Comparison of ENCODE assay signal across 19 mouse cellular contexts in genomic region chr12:14032363-14032762, GRCm38 (mm10).
"Had no signal": no experiment of that assay in that cellular context is flagged by ENCODE, and none has a peak within 500 bp of the region (broad histone marks: within the 10 kb centered on the region; RNA-seq: fewer than 3 reads in every experiment).

No protein-coding gene starts in this region.

- H3K9me3 ChIP-seq: midbrain, embryonic 10.5 days; midbrain, embryonic 12.5 days; neural tube, embryonic 13.5 days; neural tube, embryonic 15.5 days had no signal

- H3K4me1 ChIP-seq: midbrain, embryonic 10.5 days; midbrain, embryonic 12.5 days; neural tube, embryonic 13.5 days; neural tube, embryonic 15.5 days had no signal

- H3K27me3 ChIP-seq: midbrain, embryonic 12.5 days; neural tube, embryonic 13.5 days; neural tube, embryonic 15.5 days had no signal

- H3K4me3 ChIP-seq: midbrain, embryonic 10.5 days; midbrain, embryonic 12.5 days; myocyte; neural tube, embryonic 13.5 days; neural tube, embryonic 15.5 days had no signal

- H3K4me2 ChIP-seq: lung, embryonic 14.5 days; midbrain, embryonic 12.5 days; neural tube, embryonic 13.5 days; neural tube, embryonic 15.5 days had no signal

- H3K27ac ChIP-seq: midbrain, embryonic 10.5 days; midbrain, embryonic 12.5 days; neural tube, embryonic 13.5 days; neural tube, embryonic 15.5 days had no signal

- H3K36me3 ChIP-seq: midbrain, embryonic 10.5 days; midbrain, embryonic 12.5 days; neural tube, embryonic 13.5 days; neural tube, embryonic 15.5 days had no signal

- ATAC-seq: midbrain, embryonic 16.5 days had no signal

- H3K9ac ChIP-seq: lung, embryonic 14.5 days; midbrain, embryonic 12.5 days; neural tube, embryonic 13.5 days; neural tube, embryonic 15.5 days had no signal

- DNase-seq: lung, adult 18-20 months; lung, embryonic 14.5 days; lung, postnatal 10 days; lung, postnatal 4 days; midbrain, embryonic 14.5 days; retina, postnatal 1 day; right cerebral cortex, adult 18-20 months; right cerebral cortex, postnatal 25 days; right cerebral cortex, postnatal 4 days; spleen, adult 18-20 months; thymus, adult 18-20 months; thymus, postnatal 14 days; thymus, postnatal 36 days had no signal
